Mouse (Mus musculus): ENCODE results near the gene Serpine2. TPM values are rescaled to one million over a fixed set of nuclear protein-coding genes. Genes with fewer than 3 reads are reported as not detected.

The Serpine2 gene
- total and polyA plus RNA-seq, 2 experiments from 2014 or later: 21.2 to 50.5 TPM

- peak; percentile 46 for DNase-seq (ENCODE audit: low spot score)
Observed at GRCm38 (mm10) chr1:79786267-79786927, 74.6 kb downstream of the Serpine2 start.

GRCm38 (mm10) chr1:79782433-79782832 lies 78.5 kb downstream of the Serpine2 start:
- no peak for ATAC-seq (ENCODE audit: insufficient read depth, low read depth)
- 82% methylated on average over 3 of the region's 3 CpGs for WGBS
- Histone ChIP-seq H3K27me3 (ENCODE audit: control insufficient read depth, insufficient read depth, low read length) (no peaks in the 10 kb centered on the region), H3K9me3 (replicated peaks; ENCODE audit: control insufficient read depth, low read length) (no peaks in the 10 kb centered on the region), H3K9ac (replicated peaks; ENCODE audit: low read depth, low read length) (no peak overlapping the region), H3K27ac (ENCODE audit: low read depth) (no peak overlapping the region), H3K4me2 (ENCODE audit: low read depth, low read length) (no peak overlapping the region), H3K4me1 (ENCODE audit: control insufficient read depth, insufficient read depth) (no peaks in the 10 kb centered on the region), H3K36me3 (replicated peaks; ENCODE audit: control insufficient read depth, insufficient read depth, low read length) (peaks cover 47% of the 10 kb centered on the region), H3K4me3 (ENCODE audit: low read depth, low read length) (no peak overlapping the region)
- no peak for TF ChIP-seq EP300 (IDR thresholded peaks at IDR 0.05; ENCODE audit: low read depth)
- no peak for TF ChIP-seq CTCF (IDR thresholded peaks at IDR 0.05; ENCODE audit: low read depth)
- no peak for DNase-seq (ENCODE audit: low spot score)

More at GRCm38 (mm10) chr1:79786267-79786927, 74.6 kb downstream of the Serpine2 start:
- H3K4me2 ChIP-seq (ENCODE audit: low read depth, low read length): no peak overlapping the region
- no peak overlapping the region for H3K4me3 ChIP-seq (ENCODE audit: low read depth, low read length)
- no peak overlapping the region for H3K9ac ChIP-seq (replicated peaks; ENCODE audit: low read depth, low read length)
- peak; percentile 75 for TF ChIP-seq CTCF (IDR thresholded peaks at IDR 0.05; ENCODE audit: low read depth)
- no peak for TF ChIP-seq EP300 (IDR thresholded peaks at IDR 0.05; ENCODE audit: low read depth)
- H3K9me3 ChIP-seq (replicated peaks; ENCODE audit: control insufficient read depth, low read length): no peaks in the 10 kb centered on the region
- WGBS: 52% methylated on average over 7 of the region's 7 CpGs
- ATAC-seq (ENCODE audit: insufficient read depth, low read depth): peak; percentile 51
- H3K27ac ChIP-seq (ENCODE audit: low read depth): no peak overlapping the region
- H3K27me3 ChIP-seq (ENCODE audit: control insufficient read depth, insufficient read depth, low read length): no peaks in the 10 kb centered on the region
- H3K4me1 ChIP-seq (ENCODE audit: control insufficient read depth, insufficient read depth): no peaks in the 10 kb centered on the region
- peaks cover 12% of the 10 kb centered on the region for H3K36me3 ChIP-seq (replicated peaks; ENCODE audit: control insufficient read depth, insufficient read depth, low read length)

- no peak for TF ChIP-seq EP300 (IDR thresholded peaks at IDR 0.05; ENCODE audit: low read depth)
- TF ChIP-seq CTCF (IDR thresholded peaks at IDR 0.05; ENCODE audit: low read depth): no peak
- ATAC-seq (ENCODE audit: insufficient read depth, low read depth): no peak
- 70% methylated on average over 11 of the region's 11 CpGs for WGBS
- H3K4me2 ChIP-seq (ENCODE audit: low read depth, low read length): no peak overlapping the region
- no peak overlapping the region for H3K9ac ChIP-seq (replicated peaks; ENCODE audit: low read depth, low read length)
- H3K27me3 ChIP-seq (ENCODE audit: control insufficient read depth, insufficient read depth, low read length): no peaks in the 10 kb centered on the region
- no peaks in the 10 kb centered on the region for H3K9me3 ChIP-seq (replicated peaks; ENCODE audit: control insufficient read depth, low read length)
- H3K4me1 ChIP-seq (ENCODE audit: control insufficient read depth, insufficient read depth): no peaks in the 10 kb centered on the region
- DNase-seq (ENCODE audit: low spot score): no peak
- no peak overlapping the region for H3K27ac ChIP-seq (ENCODE audit: low read depth)
- H3K4me3 ChIP-seq (ENCODE audit: low read depth, low read length): no peak overlapping the region
- H3K36me3 ChIP-seq (replicated peaks; ENCODE audit: control insufficient read depth, insufficient read depth, low read length): peaks cover 47% of the 10 kb centered on the region
Observed at GRCm38 (mm10) chr1:79778011-79778410, 83.0 kb downstream of the Serpine2 start.

- Histone ChIP-seq H3K27me3 (ENCODE audit: control insufficient read depth, insufficient read depth, low read length) (no peaks in the 10 kb centered on the region), H3K4me3 (ENCODE audit: low read depth, low read length) (peak within 1 kb of the TSS; percentile 72), H3K4me2 (ENCODE audit: low read depth, low read length) (peak within 1 kb of the TSS; percentile 75), H3K36me3 (replicated peaks; ENCODE audit: control insufficient read depth, insufficient read depth, low read length) (peaks cover 30% of the 10 kb centered on the region), H3K27ac (ENCODE audit: low read depth) (peak within 1 kb of the TSS; percentile 84), H3K9me3 (replicated peaks; ENCODE audit: control insufficient read depth, low read length) (no peaks in the 10 kb centered on the region), H3K4me1 (ENCODE audit: control insufficient read depth, insufficient read depth) (no peaks in the 10 kb centered on the region), H3K9ac (replicated peaks; ENCODE audit: low read depth, low read length) (peak within 1 kb of the TSS; percentile 72)
- ATAC-seq (ENCODE audit: insufficient read depth, low read depth) (peak; percentile 100), DNase-seq (ENCODE audit: low spot score) (peak; percentile 96)
- under 1% methylated on average over 38 of the region's 38 CpGs for WGBS
- TF ChIP-seq EP300 (IDR thresholded peaks at IDR 0.05; ENCODE audit: low read depth) (no peak), CTCF (IDR thresholded peaks at IDR 0.05; ENCODE audit: low read depth) (peak; percentile 13; the same call in 1 of the 2 replicates)
Observed at GRCm38 (mm10) chr1:79775927-79776458, 85.0 kb downstream of the Serpine2 start, which contains the start of the genes Mrpl44 and Wdfy1. TSS of gene Mrpl44 (plus strand) at chr1:79776018. TSS of gene Wdfy1 (minus strand) at chr1:79776143.

- no peaks in the 10 kb centered on the region for H3K27me3 ChIP-seq (ENCODE audit: control insufficient read depth, insufficient read depth, low read length)
- H3K27ac ChIP-seq (ENCODE audit: low read depth): no peak overlapping the region
- H3K4me1 ChIP-seq (ENCODE audit: control insufficient read depth, insufficient read depth): no peaks in the 10 kb centered on the region
- no peak for ATAC-seq (ENCODE audit: insufficient read depth, low read depth)
- TF ChIP-seq CTCF (IDR thresholded peaks at IDR 0.05; ENCODE audit: low read depth): no peak
- TF ChIP-seq EP300 (IDR thresholded peaks at IDR 0.05; ENCODE audit: low read depth): no peak
- 73% methylated on average over 4 of the region's 4 CpGs for WGBS
- DNase-seq (ENCODE audit: low spot score): no peak
- H3K36me3 ChIP-seq (replicated peaks; ENCODE audit: control insufficient read depth, insufficient read depth, low read length): peaks cover 14% of the 10 kb centered on the region
- H3K9me3 ChIP-seq (replicated peaks; ENCODE audit: control insufficient read depth, low read length): no peaks in the 10 kb centered on the region
- no peak overlapping the region for H3K9ac ChIP-seq (replicated peaks; ENCODE audit: low read depth, low read length)
- H3K4me3 ChIP-seq (ENCODE audit: low read depth, low read length): no peak overlapping the region
- no peak overlapping the region for H3K4me2 ChIP-seq (ENCODE audit: low read depth, low read length)
Observed at GRCm38 (mm10) chr1:79774164-79774780, 86.7 kb downstream of the Serpine2 start.

All from heart, postnatal 0 days (tissue).